Mouse (Mus musculus): ENCODE results near the gene Gm1113. TPM values are rescaled to one million over a fixed set of nuclear protein-coding genes. Genes with fewer than 3 reads are reported as not detected.

Gene Gm1113
- total RNA-seq, 2 experiments from 2014 or later, result not detected

GRCm38 (mm10) chr9:35491109-35491866 is 26.8 kb downstream of the Gm1113 start:
- intact Hi-C loops (cut with DNase I), result no loop called here
- no peak for DNase-seq (ENCODE audit: low spot score)

GRCm38 (mm10) chr9:35488496-35488895 is 29.6 kb downstream of the Gm1113 start:
- intact Hi-C loops (cut with DNase I), result no loop called here

GRCm38 (mm10) chr9:35486616-35487015 is 31.5 kb downstream of the Gm1113 start:
- DNase-seq (ENCODE audit: low spot score), result no peak
- intact Hi-C loops (cut with DNase I), result no loop called here

More at GRCm38 (mm10) chr9:35488496-35488895, 29.6 kb downstream of the Gm1113 start:
- no peak for DNase-seq (ENCODE audit: low spot score)

- DNase-seq (ENCODE audit: low spot score), result no peak
- intact Hi-C loops (cut with DNase I), result no loop called here
These were observed 34.1 kb downstream of the Gm1113 start for GRCm38 (mm10) chr9:35483949-35484348.

- intact Hi-C loops (cut with DNase I), result no loop called here
- no peak for DNase-seq (ENCODE audit: low spot score)
These were observed 35.8 kb downstream of the Gm1113 start for GRCm38 (mm10) chr9:35482014-35482898.

- intact Hi-C loops (cut with DNase I), result no loop called here
- DNase-seq (ENCODE audit: low spot score), result no peak
These were observed 38.6 kb downstream of the Gm1113 start for GRCm38 (mm10) chr9:35479456-35479855.

GRCm38 (mm10) chr9:35475394-35475793 is 42.7 kb downstream of the Gm1113 start:
- intact Hi-C loops (cut with DNase I), result no loop called here
- no peak for DNase-seq (ENCODE audit: low spot score)

GRCm38 (mm10) chr9:35474104-35474724 is 43.9 kb downstream of the Gm1113 start:
- intact Hi-C loops (cut with DNase I), result no loop called here
- DNase-seq (ENCODE audit: low spot score), result no peak

- no peak for DNase-seq (ENCODE audit: low spot score)
These were observed 49.2 kb downstream of the Gm1113 start for GRCm38 (mm10) chr9:35468913-35469312.

GRCm38 (mm10) chr9:35467264-35467817 is 50.7 kb downstream of the Gm1113 start:
- intact Hi-C loops (cut with DNase I), result no loop called here
- DNase-seq (ENCODE audit: low spot score), result no peak

More at GRCm38 (mm10) chr9:35468913-35469312, 49.2 kb downstream of the Gm1113 start:
- intact Hi-C loops (cut with DNase I), result no loop called here

GRCm38 (mm10) chr9:35459594-35459993 is 58.5 kb downstream of the Gm1113 start:
- DNase-seq (ENCODE audit: low spot score), result no peak
- intact Hi-C loops (cut with DNase I), result no loop called here

Other genes starting within 250 kb of the Gm1113 start
- gene Cdon, start 97.1 kb downstream of the Gm1113 start, total RNA-seq (2021), result 10 to 100 TPM; 14.0 to 16.1 TPM
- gene Ddx25, start 40.3 kb upstream of the Gm1113 start, total RNA-seq (2021), result not detected
- gene Pus3, start 40.3 kb upstream of the Gm1113 start, total RNA-seq (2021), result 1 to 10 TPM; 6.6 to 7.5 TPM
- not detected for gene Pate2, start 52.0 kb upstream of the Gm1113 start, total RNA-seq (2021)
- 1 to 10 TPM; 2.2 to 2.6 TPM for gene Hyls1, start 52.1 kb upstream of the Gm1113 start, total RNA-seq (2021)
- gene Pate4, start 93.7 kb upstream of the Gm1113 start, total RNA-seq (2021), result not detected
- gene Pate3, start 129.9 kb upstream of the Gm1113 start, total RNA-seq (2021), result not detected
- not detected for gene Pate1, start 169.1 kb upstream of the Gm1113 start, total RNA-seq (2021)
- not detected for gene Gm17677, start 222.8 kb upstream of the Gm1113 start, total RNA-seq (2021)

Data from heart, postnatal 25 days (tissue).